Mouse (Mus musculus) left cerebral cortex, postnatal 36 days (tissue): Measurements from ENCODE around the gene Sema7a. TPM values are rescaled to one million over a fixed set of nuclear protein-coding genes. Genes with fewer than 3 reads are reported as not detected.
A peak's percentile ranks its signal among the peaks of the same experiment; 100 is the strongest.

Source experiments
- DNase-seq, 2 experiments: peaks; one replicate each; pipeline ENCODE4 v3.0.0; 2021 to 2022; ENCODE audit warnings: low spot score in 2 of 2, mixed read lengths in 1 of 2
- intact Hi-C: fragments of 180-260 bp; cut with DNase I; formaldehyde crosslinking; loops from one replicate; pipeline ENCODE4 v1.15.1; 2025
- total RNA-seq, 2 experiments: library from RNA; stranded (reverse); gene quantifications; 2 replicates each; pipeline ENCODE4 v1.2.3; 2021

Gene Sema7a
- total RNA-seq = 100 to 1,000 TPM; 130 to 162 TPM

- peak; percentile 86 to 91 for DNase-seq
Measured at GRCm38 (mm10) chr9:57939431-57940348, at the start of gene Sema7a. TSS of gene Sema7a (plus strand) at chr9:57940112.

GRCm38 (mm10) chr9:57900478-57900877 lies 39.4 kb upstream of the Sema7a start:
- intact Hi-C loops = loop anchor here (5.0 kb wide), 1 partner anchor 33 kb away; no protein-coding TSS in a partner anchor
- DNase-seq = no peak

More at GRCm38 (mm10) chr9:57939431-57940348, at the start of gene Sema7a:
- intact Hi-C loops = no loop called here

GRCm38 (mm10) chr9:57901197-57901596 lies 38.7 kb upstream of the Sema7a start:
- DNase-seq = no peak

GRCm38 (mm10) chr9:57901601-57902000 lies 38.3 kb upstream of the Sema7a start:
- intact Hi-C loops = loop anchor here (5.0 kb wide), 1 partner anchor 34 kb away; no protein-coding TSS in a partner anchor
- DNase-seq = no peak

More at GRCm38 (mm10) chr9:57901197-57901596, 38.7 kb upstream of the Sema7a start:
- intact Hi-C loops = loop anchor here (5.0 kb wide), 1 partner anchor 34 kb away; no protein-coding TSS in a partner anchor

GRCm38 (mm10) chr9:57902132-57902531 lies 37.8 kb upstream of the Sema7a start:
- peak; percentile 41 to 48 for DNase-seq
- intact Hi-C loops = loop anchor here (5.0 kb wide), 1 partner anchor 35 kb away; no protein-coding TSS in a partner anchor

- no peak for DNase-seq
- intact Hi-C loops = loop anchor here (5.0 kb wide), 1 partner anchor 36 kb away; no protein-coding TSS in a partner anchor
Measured at GRCm38 (mm10) chr9:57903589-57904249, 36.2 kb upstream of the Sema7a start.

GRCm38 (mm10) chr9:57904250-57904644 lies 35.7 kb upstream of the Sema7a start:
- DNase-seq = no peak
- intact Hi-C loops = loop anchor here (5.0 kb wide), 1 partner anchor 37 kb away; no protein-coding TSS in a partner anchor

GRCm38 (mm10) chr9:57907206-57907605 lies 32.7 kb upstream of the Sema7a start:
- DNase-seq = no peak
- intact Hi-C loops = no loop called here

GRCm38 (mm10) chr9:57910254-57911160 lies 29.4 kb upstream of the Sema7a start, which contains the start of gene Ubl7:
TSS of gene Ubl7 (plus strand) at chr9:57910979.
- intact Hi-C loops = loop anchor here (2.0 to 5.0 kb wide), 2 partner anchors 44 to 148 kb away; no protein-coding TSS in a partner anchor
- DNase-seq = peak; percentile 91 to 92

- intact Hi-C loops = loop anchor here (5.0 kb wide), 1 partner anchor 150 kb away; no protein-coding TSS in a partner anchor
- DNase-seq = no peak
Measured at GRCm38 (mm10) chr9:57912571-57912970, 27.3 kb upstream of the Sema7a start.

- intact Hi-C loops = no loop called here
- peak; percentile 17 to 45 for DNase-seq
Measured at GRCm38 (mm10) chr9:57921491-57922060, 18.3 kb upstream of the Sema7a start.

GRCm38 (mm10) chr9:57922381-57922780 lies 17.5 kb upstream of the Sema7a start:
- intact Hi-C loops = no loop called here
- no peak for DNase-seq

GRCm38 (mm10) chr9:57923046-57923445 lies 16.9 kb upstream of the Sema7a start:
- intact Hi-C loops = no loop called here
- no peak for DNase-seq

GRCm38 (mm10) chr9:57931166-57931767 lies 8.6 kb upstream of the Sema7a start:
- intact Hi-C loops = no loop called here
- no peak for DNase-seq

GRCm38 (mm10) chr9:57932253-57932652 lies 7.7 kb upstream of the Sema7a start:
- peak in 1 of 2 experiments; percentile 54 for DNase-seq
- intact Hi-C loops = no loop called here

GRCm38 (mm10) chr9:57932831-57933602 lies 6.9 kb upstream of the Sema7a start:
- DNase-seq = peak; percentile 55 to 81

GRCm38 (mm10) chr9:57935683-57936437 lies 4.1 kb upstream of the Sema7a start:
- DNase-seq = peak; percentile 82 to 85
- intact Hi-C loops = loop anchor here (1.0 to 2.0 kb wide), 2 partner anchors 58 to 63 kb away; no protein-coding TSS in a partner anchor

More at GRCm38 (mm10) chr9:57932831-57933602, 6.9 kb upstream of the Sema7a start:
- intact Hi-C loops = no loop called here
